Mouse (Mus musculus) liver, embryonic 16.5 days (tissue): ENCODE data around the gene Col6a2. TPM values are rescaled to one million over a fixed set of nuclear protein-coding genes. Genes with fewer than 3 reads are reported as not detected.

Experiments used
- ATAC-seq: fragments of 200-750 bp; cut with Nextera tagmentation; 2 replicates; pipeline ENCODE4 v1.8.0; 2017; ENCODE audit warnings: low read depth, mild to moderate bottlenecking, moderate number of reproducible peaks, moderate library complexity
- H3K27ac ChIP-seq: fragments of 300-500 bp; sonication (generic); 2 replicates; pipeline ENCODE4 v1.5.1; 2014; ENCODE audit warnings: mild to moderate bottlenecking, low read length
- H3K27me3 ChIP-seq: fragments of 300-500 bp; sonication (generic); 2 replicates; pipeline ENCODE4 v1.6.1; 2014; ENCODE audit warnings: low read depth, low read length, mixed read lengths; ENCODE audit not compliant: control insufficient read depth, insufficient read depth
- H3K36me3 ChIP-seq: fragments of 300-500 bp; sonication (generic); 2 replicates; pipeline ENCODE4 v1.6.1; 2014; ENCODE audit warnings: mild to moderate bottlenecking; ENCODE audit not compliant: control insufficient read depth, insufficient read depth
- H3K4me1 ChIP-seq: fragments of 300-500 bp; sonication (generic); 2 replicates; pipeline ENCODE4 v1.6.1; 2014; ENCODE audit warnings: low read depth, low read length, mixed read lengths; ENCODE audit not compliant: control insufficient read depth
- H3K4me2 ChIP-seq: fragments of 300-500 bp; sonication (generic); 2 replicates; pipeline ENCODE4 v1.6.1; 2014; ENCODE audit warnings: low read depth, low read length, mixed read lengths
- H3K4me3 ChIP-seq: fragments of 300-500 bp; sonication (generic); 2 replicates; pipeline ENCODE4 v1.5.1; 2014; ENCODE audit warnings: low read depth, mild to moderate bottlenecking, low read length
- H3K9ac ChIP-seq: fragments of 300-500 bp; sonication (generic); 2 replicates; pipeline ENCODE4 v1.6.1; 2014; ENCODE audit warnings: low read depth, low read length
- H3K9me3 ChIP-seq: fragments of 300-500 bp; sonication (generic); replicated peaks from 2 replicates; pipeline ENCODE4 v1.6.1; 2016; ENCODE audit warnings: low read length; ENCODE audit not compliant: control insufficient read depth
- WGBS: fragments of 180-500 bp; shearing (Covaris S2); extraction: QIAGEN DNeasy Blood & Tissue Kit; methylation state at CpG from one replicate; pipeline ENCODE4 v1.1.7; 2014; ENCODE audit not compliant: insufficient replicate concordance; 5-methylcytosine and 5-hydroxymethylcytosine counted together
- polyA plus RNA-seq: library from polyadenylated mRNA; unstranded; fragments of >200 nt; fragmentation: Nextera tagmentation; extraction: Ambion mirVana; gene quantifications from 2 replicates; pipeline ENCODE4 v1.2.1, GENCODE M21; 2015

The Col6a2 gene
- polyA plus RNA-seq, 1 experiment from 2014 or later, result 10.9 TPM

GRCm38 (mm10) chr10:76642628-76643434 lies 19.4 kb upstream of the Col6a2 start:
- H3K9me3 ChIP-seq, result no peaks in the 10 kb centered on the region
- H3K27me3 ChIP-seq, result no peaks in the 10 kb centered on the region
- WGBS, result 54% methylated on average over 9 of the region's 9 CpGs
- ATAC-seq, result no peak
- H3K4me3 ChIP-seq, result no peak overlapping the region
- H3K4me2 ChIP-seq, result no peak overlapping the region
- H3K27ac ChIP-seq, result no peak overlapping the region
- H3K4me1 ChIP-seq, result no peaks in the 10 kb centered on the region
- H3K9ac ChIP-seq, result no peak overlapping the region
- H3K36me3 ChIP-seq, result no peaks in the 10 kb centered on the region

- Histone ChIP-seq H3K9me3 (no peaks in the 10 kb centered on the region), H3K4me2 (no peak overlapping the region), H3K27me3 (no peaks in the 10 kb centered on the region), H3K36me3 (no peaks in the 10 kb centered on the region), H3K9ac (no peak overlapping the region), H3K4me1 (no peaks in the 10 kb centered on the region), H3K4me3 (no peak overlapping the region), H3K27ac (no peak overlapping the region)
- 59% methylated on average over 13 of the region's 13 CpGs for WGBS
- ATAC-seq, result no peak
These were observed 18.6 kb upstream of the Col6a2 start for GRCm38 (mm10) chr10:76641894-76642627.

- WGBS, result 70% methylated on average over 2 of the region's 2 CpGs
- Histone ChIP-seq H3K27ac (no peak overlapping the region), H3K27me3 (no peaks in the 10 kb centered on the region), H3K36me3 (no peaks in the 10 kb centered on the region), H3K4me3 (no peak overlapping the region), H3K9ac (no peak overlapping the region), H3K9me3 (no peaks in the 10 kb centered on the region), H3K4me2 (no peak overlapping the region), H3K4me1 (no peaks in the 10 kb centered on the region)
- no peak for ATAC-seq
These were observed 16.5 kb upstream of the Col6a2 start for GRCm38 (mm10) chr10:76639952-76640351.

- no peaks in the 10 kb centered on the region for H3K27me3 ChIP-seq
- H3K36me3 ChIP-seq, result no peaks in the 10 kb centered on the region
- H3K27ac ChIP-seq, result no peak overlapping the region
- 66% methylated on average over 4 of the region's 4 CpGs for WGBS
- no peak overlapping the region for H3K4me3 ChIP-seq
- no peaks in the 10 kb centered on the region for H3K4me1 ChIP-seq
- H3K9ac ChIP-seq, result no peak overlapping the region
- H3K9me3 ChIP-seq, result no peaks in the 10 kb centered on the region
- H3K4me2 ChIP-seq, result no peak overlapping the region
- no peak for ATAC-seq
These were observed 13.2 kb upstream of the Col6a2 start for GRCm38 (mm10) chr10:76636601-76637000.

GRCm38 (mm10) chr10:76636026-76636425 lies 12.6 kb upstream of the Col6a2 start:
- Histone ChIP-seq H3K9ac (no peak overlapping the region), H3K27ac (no peak overlapping the region)
- no peak for ATAC-seq

GRCm38 (mm10) chr10:76634584-76634983 lies 11.2 kb upstream of the Col6a2 start:
- H3K27me3 ChIP-seq, result no peaks in the 10 kb centered on the region
- no peaks in the 10 kb centered on the region for H3K9me3 ChIP-seq
- WGBS, result 70% methylated on average over 5 of the region's 5 CpGs
- no peak for ATAC-seq
- no peak overlapping the region for H3K4me3 ChIP-seq
- H3K9ac ChIP-seq, result no peak overlapping the region
- no peaks in the 10 kb centered on the region for H3K4me1 ChIP-seq
- H3K4me2 ChIP-seq, result no peak overlapping the region
- no peak overlapping the region for H3K27ac ChIP-seq
- H3K36me3 ChIP-seq, result no peaks in the 10 kb centered on the region

More at GRCm38 (mm10) chr10:76636026-76636425, 12.6 kb upstream of the Col6a2 start:
- Histone ChIP-seq H3K4me2 (no peak overlapping the region), H3K4me3 (no peak overlapping the region), H3K4me1 (no peaks in the 10 kb centered on the region), H3K36me3 (no peaks in the 10 kb centered on the region), H3K9me3 (no peaks in the 10 kb centered on the region), H3K27me3 (no peaks in the 10 kb centered on the region)
- WGBS, result 22% methylated on average over 3 of the region's 3 CpGs

GRCm38 (mm10) chr10:76634094-76634571 lies 10.7 kb upstream of the Col6a2 start:
- 44% methylated on average over 7 of the region's 7 CpGs for WGBS
- Histone ChIP-seq H3K27ac (no peak overlapping the region), H3K9me3 (no peaks in the 10 kb centered on the region), H3K4me1 (no peaks in the 10 kb centered on the region), H3K4me2 (no peak overlapping the region), H3K36me3 (no peaks in the 10 kb centered on the region), H3K9ac (no peak overlapping the region), H3K27me3 (no peaks in the 10 kb centered on the region), H3K4me3 (no peak overlapping the region)
- no peak for ATAC-seq

- no peak overlapping the region for H3K4me2 ChIP-seq
- no peaks in the 10 kb centered on the region for H3K4me1 ChIP-seq
- no peak overlapping the region for H3K27ac ChIP-seq
- H3K9ac ChIP-seq, result no peak overlapping the region
- ATAC-seq, result no peak
- no peak overlapping the region for H3K4me3 ChIP-seq
- H3K27me3 ChIP-seq, result no peaks in the 10 kb centered on the region
- no peaks in the 10 kb centered on the region for H3K36me3 ChIP-seq
- WGBS, result 59% methylated on average over 8 of the region's 8 CpGs
- no peaks in the 10 kb centered on the region for H3K9me3 ChIP-seq
These were observed 9.2 kb upstream of the Col6a2 start for GRCm38 (mm10) chr10:76632630-76633029.

- no peaks in the 10 kb centered on the region for H3K9me3 ChIP-seq
- no peaks in the 10 kb centered on the region for H3K4me1 ChIP-seq
- 54% methylated on average over 1 of the region's 1 CpGs for WGBS
- H3K36me3 ChIP-seq, result no peaks in the 10 kb centered on the region
- no peak for ATAC-seq
- H3K4me3 ChIP-seq, result no peak overlapping the region
- no peak overlapping the region for H3K27ac ChIP-seq
- no peak overlapping the region for H3K4me2 ChIP-seq
- no peaks in the 10 kb centered on the region for H3K27me3 ChIP-seq
- H3K9ac ChIP-seq, result no peak overlapping the region
These were observed 7.2 kb upstream of the Col6a2 start for GRCm38 (mm10) chr10:76630657-76631056.
